ENCODE assay signal across 14 mouse cellular contexts in the genomic region with DNA sequence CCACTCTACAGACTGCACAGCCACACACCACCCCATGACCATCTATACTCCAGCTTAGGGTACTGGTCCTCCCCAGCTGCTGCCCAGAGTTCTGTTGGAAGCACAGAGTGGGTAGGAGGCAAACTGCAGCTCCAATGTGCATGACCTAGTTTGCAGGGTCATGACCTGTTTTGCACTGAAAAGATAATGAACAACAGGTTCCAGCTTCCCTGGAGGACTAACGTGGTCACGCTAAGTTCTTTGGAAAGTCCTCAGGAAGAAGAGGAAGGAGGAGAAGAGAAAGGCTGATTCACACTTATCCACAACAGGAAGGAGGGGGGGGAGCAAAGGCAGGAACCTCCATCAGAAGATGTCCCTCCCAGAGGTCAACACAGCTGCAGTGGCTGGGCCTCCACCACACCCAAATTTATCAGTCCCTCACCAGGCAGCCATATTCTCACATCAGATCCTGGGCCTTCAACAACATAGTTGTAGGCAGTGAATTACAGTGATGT. TPM values are rescaled to one million over a fixed set of nuclear protein-coding genes. Genes with fewer than 3 reads are reported as not detected.
A peak's percentile ranks its signal among the peaks of the same experiment; 100 is the strongest.
DNase-seq lines count a peak whose midpoint lies in the region; ATAC-seq lines count a peak whose summit lies in the region.
"Had no signal": no experiment of that assay in that cellular context is flagged by ENCODE, and none has a peak within 500 bp of the region (broad histone marks: within the 10 kb centered on the region; RNA-seq: fewer than 3 reads in every experiment).

No protein-coding gene starts in this region.

- H3K4me2 ChIP-seq in kidney, embryonic 15.5 days: no peak overlapping the region
- H3K4me2 ChIP-seq: hindbrain, embryonic 12.5 days had no signal

- H3K9ac ChIP-seq in kidney, embryonic 15.5 days: no peak overlapping the region
- H3K9ac ChIP-seq: hindbrain, embryonic 12.5 days had no signal

- no peak overlapping the region for H3K27ac ChIP-seq in kidney, embryonic 15.5 days
- H3K27ac ChIP-seq: hindbrain, embryonic 12.5 days had no signal

- no peaks in the 10 kb centered on the region for H3K27me3 ChIP-seq in kidney, embryonic 15.5 days
- H3K27me3 ChIP-seq: CH12.LX; hindbrain, embryonic 12.5 days had no signal

- H3K4me3 ChIP-seq in kidney, embryonic 15.5 days (replicated peaks): no peak overlapping the region
- H3K4me3 ChIP-seq: hindbrain, embryonic 12.5 days had no signal

- H3K4me1 ChIP-seq in kidney, embryonic 15.5 days: peaks cover 37% of the 10 kb centered on the region

- peaks cover 55% of the 10 kb centered on the region for H3K36me3 ChIP-seq in kidney, embryonic 15.5 days

- no peaks in the 10 kb centered on the region for H3K9me3 ChIP-seq in kidney, embryonic 15.5 days (replicated peaks)
- H3K9me3 ChIP-seq: hindbrain, embryonic 12.5 days had no signal

- no peak for ATAC-seq in kidney, embryonic 15.5 days (replicated peaks; ENCODE audit: low FRiP score)

- intact Hi-C loops in left cerebral cortex, postnatal 4 days (cut with DNase I): no loop called here

- DNase-seq in kidney, adult 11 months: peak; percentile 74
- DNase-seq in 416B (ENCODE audit: low read depth): peak; percentile 24
- DNase-seq in c-Kit-positive CD71-positive TER-119-positive erythroid progenitor cells, embryonic 14.5 days (ENCODE audit: low spot score): peak; percentile 77
- DNase-seq in liver: peak; percentile 87
- no peak for DNase-seq in adrenal gland, postnatal 10 days
- no peak for DNase-seq in frontal cortex, postnatal 25 days (ENCODE audit: low spot score in 2 of 2)
- DNase-seq in left cerebral cortex, postnatal 4 days: no peak
- DNase-seq: cerebellum, adult 11 months; layer of hippocampus, adult 9-11 months had no signal

- 74% methylated on average over 2 of the region's 2 CpGs for WGBS in kidney, embryonic 15.5 days

RNA-seq across cellular contexts. Expression of a gene that starts 3.5 kb away (rescaled TPM):
- polyA plus RNA-seq in kidney, embryonic 15.5 days (2015; fragmentation: Nextera tagmentation; extraction: Ambion mirVana): 9.9 and 11.8 TPM in 2 replicates
- 10 to 100 TPM; 21.0 to 27.3 TPM for total RNA-seq in adrenal gland, postnatal 10 days (2021)
- total RNA-seq in left cerebral cortex, postnatal 4 days (2021): 10 to 100 TPM; 26.7 to 28.5 TPM

RNA-seq across cellular contexts. Expression of a gene that starts 12.8 kb away (rescaled TPM):
- polyA plus RNA-seq in kidney, embryonic 15.5 days (2015; fragmentation: Nextera tagmentation; extraction: Ambion mirVana): not detected in 2 replicates
- not detected for total RNA-seq in adrenal gland, postnatal 10 days (2021)
- total RNA-seq in left cerebral cortex, postnatal 4 days (2021): not detected
- total RNA-seq: monocyte, adult 5-6 weeks had no signal
- polyA plus RNA-seq: embryonic facial prominence, embryonic 14.5 days; hindbrain, embryonic 12.5 days had no signal

RNA-seq across cellular contexts. Expression of a gene that starts 29.3 kb away (rescaled TPM):
- polyA plus RNA-seq in kidney, embryonic 15.5 days (2015; fragmentation: Nextera tagmentation; extraction: Ambion mirVana): 11.9 and 15.6 TPM in 2 replicates
- 1 to 10 TPM; 6.2 to 8.8 TPM for total RNA-seq in adrenal gland, postnatal 10 days (2021)
- 1 to 10 TPM; 5.3 to 5.7 TPM for total RNA-seq in left cerebral cortex, postnatal 4 days (2021)

RNA-seq across cellular contexts. Expression of a gene that starts 44.2 kb away (rescaled TPM):
- 1.9 and 2.3 TPM in 2 replicates for polyA plus RNA-seq in kidney, embryonic 15.5 days (2015; fragmentation: Nextera tagmentation; extraction: Ambion mirVana)
- total RNA-seq in adrenal gland, postnatal 10 days (2021): 10 to 100 TPM; 23.8 to 34.7 TPM
- total RNA-seq in left cerebral cortex, postnatal 4 days (2021): 1 to 10 TPM in 1 of 2 experiments, under 1 TPM in 1; 0.84 to 1.4 TPM

Comparison
In these comparisons a context has a peak if more than half of its experiments do, and no peak if none do; other contexts are left out.
1. DNase-seq: peak in kidney, adult 11 months (single experiment), 416B (single experiment), c-Kit-positive CD71-positive TER-119-positive erythroid progenitor cells, embryonic 14.5 days (single experiment) and liver (single experiment); none in adrenal gland, postnatal 10 days (single experiment), frontal cortex, postnatal 25 days (0 of 2) and left cerebral cortex, postnatal 4 days (single experiment).